Mouse (Mus musculus): ENCODE data around the gene Insrr.

GRCm38 (mm10) chr3:87818226-87818625 is 21.5 kb downstream of the Insrr start:
- no peak for TF ChIP-seq CTCF (IDR thresholded peaks at IDR 0.05; ENCODE audit: low read depth)
- no peak for TF ChIP-seq EP300 (IDR thresholded peaks at IDR 0.05; ENCODE audit: low read depth)
